Mouse (Mus musculus): Measurements from ENCODE around the gene Slc27a3. TPM values are rescaled to one million over a fixed set of nuclear protein-coding genes. Genes with fewer than 3 reads are reported as not detected.
"Not testable (repeated sequence)": the region's sequence is repeated elsewhere in the genome, so short reads cannot be mapped to it uniquely, and the experiment has no call there.

The Slc27a3 gene
- total and polyA plus RNA-seq, 3 experiments, result 66.9 to 384 (median 196) TPM

DNA sequence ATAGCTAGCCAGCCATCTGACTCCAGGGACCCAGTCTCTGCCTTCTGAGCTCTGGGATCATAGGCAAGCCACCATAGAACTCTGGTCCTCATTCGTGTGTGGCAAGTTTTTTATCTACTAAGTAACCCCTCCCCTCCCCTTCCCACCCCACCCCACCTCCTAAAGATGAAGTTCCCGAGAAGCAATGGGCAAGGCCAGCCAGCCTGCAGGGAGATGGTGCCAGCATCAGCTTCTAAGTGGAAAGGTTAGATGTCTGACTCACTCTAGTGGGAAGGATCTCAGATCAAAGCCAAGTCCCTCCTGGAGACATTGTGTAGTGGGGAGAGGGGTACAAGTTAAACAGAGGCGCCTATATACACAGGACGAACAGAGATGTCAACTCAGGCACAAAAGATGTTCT lies 1.3 kb upstream of the Slc27a3 start:
- peak; percentile 77 for DNase-seq

DNA sequence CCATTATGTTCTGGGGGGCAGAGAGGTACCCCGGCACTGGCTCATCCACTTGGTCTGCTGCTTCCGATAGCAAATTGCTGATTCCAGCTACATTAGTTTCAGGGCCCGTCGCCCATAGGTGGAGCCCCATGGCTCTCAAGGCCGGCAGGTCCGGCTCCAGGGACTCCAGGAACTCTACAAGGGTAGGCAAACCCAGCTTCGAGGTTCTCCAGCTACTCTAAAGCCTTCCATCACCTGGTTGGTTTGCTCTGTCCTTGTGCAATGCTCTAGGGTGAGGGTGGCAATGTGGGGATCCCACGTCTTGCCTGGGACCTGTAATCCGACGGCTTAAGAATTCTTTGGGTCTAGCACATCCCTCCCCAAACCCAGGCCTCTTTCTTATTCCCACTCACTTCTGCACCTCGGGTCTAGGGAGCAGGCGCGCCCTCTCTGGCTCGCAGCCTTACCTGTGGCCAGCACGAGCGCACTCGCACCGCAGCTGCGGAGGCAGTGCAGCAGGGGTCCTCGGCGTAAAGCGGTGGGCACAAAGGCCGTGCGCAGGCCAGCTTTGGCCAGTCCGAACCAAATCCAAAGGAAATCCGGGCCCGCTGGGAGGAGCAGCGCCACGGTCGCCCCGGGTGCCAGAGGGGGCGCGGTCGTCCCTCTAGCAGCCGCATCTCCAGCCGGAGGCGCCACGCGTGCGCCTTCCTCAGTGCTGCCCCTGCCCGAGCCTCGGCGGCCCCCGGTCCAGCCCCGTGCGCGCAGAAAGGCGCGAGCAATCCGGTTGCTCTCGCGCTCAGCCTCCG lies 820 bp downstream of the Slc27a3 start:
- peak; percentile 81 for DNase-seq

DNA sequence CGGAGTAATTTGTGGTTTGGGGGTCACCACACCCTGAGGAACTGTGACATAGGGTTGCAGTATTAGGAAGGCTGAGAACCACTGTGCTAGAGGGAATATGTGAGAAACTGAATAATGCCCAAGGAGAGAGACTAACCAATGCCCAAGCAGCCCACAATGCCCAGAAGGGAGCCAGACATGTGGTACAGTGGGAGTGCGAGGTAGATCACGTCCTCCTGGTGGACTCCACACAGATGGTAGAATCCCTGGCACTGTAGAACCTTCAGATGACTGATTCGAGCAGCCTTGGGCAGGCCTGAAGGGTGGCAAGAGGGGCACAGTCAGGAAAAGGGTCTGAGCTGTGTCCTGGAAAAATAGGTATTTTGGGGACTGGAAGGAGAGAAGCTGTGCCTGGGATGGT lies 1.5 kb downstream of the Slc27a3 start:
- peak; percentile 55 for DNase-seq

DNA sequence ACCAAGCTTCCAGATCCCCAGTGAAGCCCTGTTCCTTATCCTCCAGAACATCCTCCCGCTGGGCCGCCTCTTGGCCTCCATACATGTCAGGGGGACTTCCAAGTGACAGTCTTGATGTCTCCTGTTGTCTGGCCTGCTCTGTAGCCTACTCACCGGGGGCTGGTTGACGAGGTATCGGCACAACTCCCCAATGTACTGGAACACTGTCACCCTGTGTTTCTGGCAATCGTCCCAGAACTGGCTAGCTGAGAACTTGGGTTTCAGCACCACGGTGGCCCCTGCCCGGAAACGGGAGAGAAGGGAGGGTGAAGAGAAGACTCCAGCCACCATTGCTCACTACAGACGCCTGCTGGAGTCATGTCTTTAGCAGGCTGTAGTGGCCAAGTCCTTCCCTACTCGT lies 2.3 kb downstream of the Slc27a3 start:
- DNase-seq, result peak; percentile 80

DNA sequence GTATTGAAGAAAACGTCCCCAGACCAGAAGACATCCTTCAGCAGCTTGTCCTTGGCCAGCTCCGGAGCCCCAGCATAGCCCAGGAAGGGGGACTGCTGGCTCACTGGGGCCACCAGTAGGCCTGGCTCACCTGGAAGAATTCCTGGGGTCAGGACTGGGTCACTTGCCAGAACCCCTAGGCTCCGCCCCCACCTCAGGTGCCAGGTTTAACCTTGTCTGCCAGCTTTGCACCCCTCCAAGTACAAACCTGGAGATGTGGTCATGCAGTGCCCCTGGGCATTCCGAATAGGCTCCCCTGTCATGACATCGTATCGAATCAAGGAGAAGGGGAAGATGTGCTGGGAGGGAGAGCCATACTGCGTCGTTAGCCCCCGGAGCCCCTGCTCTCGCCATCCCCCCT lies 2.9 kb downstream of the Slc27a3 start:
- DNase-seq, result no peak

DNA sequence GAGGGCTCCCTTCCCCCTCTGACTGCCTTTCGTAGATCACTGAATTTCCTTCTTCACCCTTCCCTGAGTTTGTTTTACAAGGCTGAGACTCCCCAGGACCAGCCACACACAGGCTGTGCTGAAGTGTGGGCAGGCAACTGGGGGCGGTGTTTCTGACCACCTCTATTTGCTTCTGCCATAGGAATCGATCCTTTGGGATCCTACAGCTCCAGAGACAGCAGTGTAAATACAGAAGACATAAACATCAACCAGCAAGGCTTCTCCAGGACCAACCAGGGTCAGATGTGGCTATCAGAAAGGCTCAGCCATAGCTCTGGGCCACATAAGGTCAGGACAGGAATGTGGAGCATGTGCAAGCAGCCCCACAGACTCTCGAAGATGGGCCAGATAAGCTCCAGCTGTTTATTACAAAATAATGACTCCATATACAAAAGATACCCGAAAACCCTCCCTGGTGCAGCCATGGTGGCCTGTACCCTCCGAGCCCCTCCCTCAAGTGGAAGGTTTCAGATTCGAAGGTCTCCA lies 4.8 kb downstream of the Slc27a3 start:
- DNase-seq, result no peak

DNA sequence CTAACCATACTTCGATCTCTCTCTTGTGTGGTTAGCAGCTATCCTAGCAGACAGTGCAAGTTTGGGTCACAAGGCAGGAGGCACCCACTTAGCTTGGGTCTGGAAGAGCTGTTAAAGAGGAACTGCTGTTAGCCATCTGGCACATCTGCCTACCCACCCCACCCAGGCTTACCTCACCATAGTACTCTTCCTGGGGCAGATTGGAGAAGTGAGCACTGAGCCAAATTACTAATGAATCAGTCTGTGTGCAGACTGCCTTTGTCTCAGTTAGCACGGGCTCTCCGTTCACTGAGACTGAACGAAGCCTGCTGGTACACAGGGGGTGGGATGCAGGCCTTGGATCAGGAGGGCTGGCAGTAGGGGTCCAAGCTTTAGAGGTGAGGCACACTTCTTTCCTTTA lies 6.0 kb downstream of the Slc27a3 start:
- peak; percentile 46 for DNase-seq

DNA sequence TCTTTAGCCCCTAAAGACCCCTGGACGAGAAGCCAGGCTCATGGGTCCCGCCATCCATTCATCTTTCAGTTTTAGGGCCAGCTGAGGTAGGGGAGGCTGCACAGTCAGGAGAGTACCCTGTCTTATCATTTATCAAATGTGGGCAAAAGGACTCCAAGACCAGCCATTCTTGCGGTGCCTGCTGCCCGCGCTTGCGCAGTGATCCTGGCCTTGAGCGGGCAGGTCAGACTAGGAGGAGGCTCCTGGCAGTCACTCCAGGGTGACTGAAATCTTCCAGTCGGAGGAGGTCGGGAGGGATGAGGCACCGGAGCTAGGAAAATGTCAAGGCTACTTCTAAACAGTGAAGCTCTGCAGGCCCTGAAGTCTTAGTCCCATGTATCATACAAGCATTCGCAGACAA lies 8.0 kb downstream of the Slc27a3 start:
- DNase-seq, result peak; percentile 92

DNA sequence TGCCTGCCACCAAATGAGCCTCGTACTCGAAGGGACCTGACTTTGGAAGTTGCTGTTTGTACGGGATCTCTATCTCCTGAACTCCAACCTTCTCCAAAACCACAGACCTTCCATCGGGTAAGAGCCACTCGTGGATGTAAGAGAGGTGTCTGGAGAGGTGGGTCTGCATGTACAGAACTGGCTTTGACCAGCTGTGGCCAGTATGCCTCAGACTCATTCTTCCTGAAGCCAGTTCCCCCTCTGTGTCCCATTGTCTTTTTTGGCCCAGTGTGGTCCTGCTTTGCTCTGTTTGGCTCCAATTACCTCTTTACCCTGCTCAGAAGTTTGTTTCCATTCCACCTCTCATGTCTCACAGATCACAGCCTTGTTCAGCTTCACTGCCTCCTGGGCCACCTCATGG lies 11.2 kb downstream of the Slc27a3 start:
- no peak for DNase-seq

DNA sequence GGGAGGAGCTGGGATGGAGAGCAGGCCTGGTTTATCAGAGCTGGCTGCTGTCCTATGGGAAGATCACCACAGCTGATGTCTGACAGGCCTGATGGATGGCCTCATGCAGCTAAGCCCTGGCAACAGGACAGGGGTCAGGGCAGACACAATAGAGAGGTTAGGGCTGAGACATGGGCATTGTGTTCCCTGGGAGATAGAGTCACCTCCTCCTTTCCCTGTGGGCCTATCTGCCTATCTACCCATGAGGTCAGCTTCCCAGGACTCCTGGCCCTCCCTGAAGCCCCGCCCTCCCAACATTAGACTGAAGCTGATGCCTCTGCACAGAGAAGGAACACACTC lies 13.5 kb downstream of the Slc27a3 start:
- peak; percentile 61 for DNase-seq

DNA sequence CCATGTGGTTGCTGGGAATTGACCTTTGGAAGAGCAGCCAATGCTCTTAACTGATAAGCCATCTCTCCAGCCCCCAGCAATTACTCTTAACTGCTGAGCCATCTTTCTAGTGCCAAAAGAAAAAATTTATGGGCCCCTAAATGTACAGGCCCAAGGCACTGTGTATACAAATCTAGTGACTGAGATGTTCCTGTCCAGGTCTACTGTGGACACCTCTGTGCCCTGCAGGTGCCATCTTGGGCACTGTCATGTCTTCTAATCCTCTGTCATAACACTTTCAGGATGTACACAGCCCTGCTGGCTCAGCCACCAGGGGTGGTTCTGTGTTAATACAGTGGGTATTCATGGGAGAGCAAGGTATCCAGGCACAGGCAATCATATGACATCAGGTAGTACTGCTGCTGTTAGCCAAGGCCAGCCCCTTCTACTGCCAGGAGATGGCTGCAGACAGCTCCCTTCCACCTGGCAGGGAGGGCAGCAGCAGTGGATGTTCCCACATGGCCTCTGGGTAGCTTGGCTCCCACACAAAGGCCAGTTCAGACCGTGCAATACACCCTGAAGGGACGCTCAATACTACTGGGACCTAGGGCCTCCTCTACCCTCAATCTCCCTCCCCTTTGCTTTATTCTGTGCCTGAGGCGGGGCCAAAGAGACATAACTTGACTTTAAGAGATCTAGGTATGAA lies 14.0 kb downstream of the Slc27a3 start:
- no peak for DNase-seq

DNA sequence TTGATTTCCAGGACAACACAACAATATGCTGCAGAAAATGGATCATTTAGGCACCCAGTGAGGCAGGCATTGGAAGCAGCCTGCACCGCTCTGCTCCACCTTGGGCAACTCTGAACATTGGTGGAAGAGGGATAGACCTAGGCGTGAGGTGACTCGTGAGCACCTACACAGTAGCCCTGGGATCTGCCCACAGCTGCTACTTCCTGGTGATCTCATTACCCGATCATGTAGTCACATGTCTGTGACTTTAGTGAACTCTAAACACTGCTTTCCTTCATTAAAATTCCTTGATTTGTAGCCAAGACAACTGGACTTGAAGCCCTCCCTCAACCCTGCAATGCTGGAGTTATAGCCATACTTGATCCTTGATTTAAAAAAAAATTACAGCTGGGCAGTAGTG lies 15.4 kb downstream of the Slc27a3 start:
- DNase-seq, result peak; percentile 25

DNA sequence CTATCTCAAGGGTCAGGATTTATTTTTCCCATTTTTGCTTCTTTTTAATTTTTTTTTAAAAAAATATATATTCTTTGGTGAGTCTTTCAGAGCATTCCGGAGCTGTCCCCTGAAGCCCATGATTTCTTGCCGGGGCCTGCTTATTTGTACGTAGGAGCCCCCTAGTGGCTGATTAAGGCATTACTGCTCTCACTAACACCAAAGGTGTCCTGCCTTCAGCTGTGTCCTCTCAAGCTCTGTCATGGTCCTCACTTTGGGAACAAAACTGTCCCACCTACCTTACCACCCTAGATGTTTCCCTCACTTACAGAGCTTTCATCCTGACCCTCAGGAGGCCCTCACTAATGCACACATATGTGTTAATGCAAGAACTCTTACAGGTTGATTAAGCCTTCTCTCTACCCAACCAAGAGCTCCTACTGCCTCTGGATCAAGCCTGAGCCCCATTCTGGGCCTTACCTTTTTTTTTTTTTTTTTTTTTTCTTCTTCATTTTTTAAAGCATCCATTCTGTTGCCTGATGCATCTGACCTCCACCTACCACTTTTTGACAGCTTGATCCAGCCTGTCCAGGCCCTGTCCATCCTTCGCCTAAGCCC lies 16.2 kb downstream of the Slc27a3 start:
- DNase-seq, result peak; percentile 82

DNA sequence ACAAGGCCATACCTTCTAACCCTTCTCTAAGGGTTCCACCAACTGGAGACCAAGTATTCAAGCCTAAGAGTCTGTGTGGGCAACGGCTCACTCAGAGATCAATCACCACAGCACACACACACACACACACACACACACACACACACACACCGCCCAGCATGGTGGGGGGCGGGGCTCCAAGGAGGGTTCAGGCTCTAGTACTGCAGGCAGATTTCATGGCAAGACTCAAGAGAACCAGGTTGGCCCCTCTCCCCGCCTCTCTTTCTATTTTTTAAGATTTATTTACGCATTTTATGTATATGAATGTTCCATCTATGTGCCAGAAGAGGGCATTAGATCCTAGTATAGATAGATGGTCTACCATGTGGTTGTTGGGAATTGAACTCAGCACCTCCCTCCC lies 16.9 kb downstream of the Slc27a3 start:
- no peak for DNase-seq

DNA sequence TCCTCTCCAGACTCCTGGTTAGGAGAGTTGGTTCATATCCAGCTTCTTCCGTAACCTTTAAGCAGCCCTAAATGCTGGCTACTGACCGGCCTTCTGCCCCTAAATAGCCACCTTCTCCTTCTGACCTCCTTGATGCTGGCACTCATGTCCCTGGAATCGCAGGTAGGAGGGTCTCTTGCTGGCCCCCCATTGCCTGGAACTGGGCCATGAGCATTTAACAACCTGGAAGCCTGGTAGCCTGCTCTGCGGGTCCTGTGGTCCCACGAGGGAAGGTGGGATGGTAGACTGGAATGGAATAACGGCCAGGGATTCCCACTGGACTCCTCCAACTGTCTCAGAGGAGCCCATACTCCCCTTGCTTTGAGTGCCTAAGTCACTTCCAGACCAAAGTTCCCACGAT lies 17.9 kb downstream of the Slc27a3 start:
- DNase-seq, result no peak

DNA sequence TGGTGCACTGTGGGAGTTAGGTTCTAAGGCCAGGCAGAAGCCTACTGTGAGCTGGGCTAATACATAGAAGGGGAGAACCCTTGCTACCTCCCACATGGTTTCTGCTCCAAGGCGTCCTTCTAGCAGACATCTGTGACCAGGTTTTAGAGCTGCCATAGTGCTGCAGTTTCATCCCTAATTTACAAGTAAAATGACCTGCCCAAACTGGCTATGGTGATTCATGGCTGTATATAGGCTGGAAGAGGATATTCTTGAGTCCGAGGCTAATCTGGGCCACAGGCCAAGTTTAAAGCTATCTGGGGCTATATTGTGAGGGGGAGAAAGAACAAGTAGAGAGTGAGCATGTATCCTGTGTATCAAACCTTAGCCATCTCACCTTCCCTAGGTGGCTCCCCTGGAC lies 20.7 kb downstream of the Slc27a3 start:
- DNase-seq, result no peak

DNA sequence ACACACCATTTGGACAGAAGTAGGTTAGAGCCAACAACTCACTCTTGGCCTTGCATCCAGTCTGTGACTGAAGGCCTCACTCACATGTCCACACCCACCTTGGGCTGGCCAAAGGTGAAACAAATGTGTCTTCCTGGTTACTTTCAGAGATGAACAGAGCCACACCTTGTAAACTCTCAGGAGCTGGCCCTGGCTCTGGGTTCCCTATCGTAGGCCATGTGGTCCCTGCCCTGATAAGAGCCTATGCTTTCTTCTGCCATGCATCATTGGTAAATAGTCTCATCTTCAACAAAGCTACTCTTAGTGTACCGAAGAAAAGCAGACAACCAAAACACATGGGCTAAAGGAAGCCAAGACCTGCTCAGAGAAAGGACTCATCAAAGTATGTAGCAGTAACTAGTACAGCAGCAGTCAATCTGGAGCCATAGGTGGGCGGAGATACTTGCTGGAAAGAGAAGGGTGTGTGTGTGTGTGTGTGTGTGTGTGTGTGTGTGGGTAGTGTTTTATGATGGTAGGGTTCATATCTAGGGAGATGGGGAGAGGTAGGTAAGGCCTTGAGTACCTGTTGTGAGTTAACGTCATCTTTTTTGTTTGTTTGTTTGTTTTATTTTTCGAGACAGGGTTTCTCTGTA lies 22.6 kb downstream of the Slc27a3 start:
- no peak for DNase-seq

DNA sequence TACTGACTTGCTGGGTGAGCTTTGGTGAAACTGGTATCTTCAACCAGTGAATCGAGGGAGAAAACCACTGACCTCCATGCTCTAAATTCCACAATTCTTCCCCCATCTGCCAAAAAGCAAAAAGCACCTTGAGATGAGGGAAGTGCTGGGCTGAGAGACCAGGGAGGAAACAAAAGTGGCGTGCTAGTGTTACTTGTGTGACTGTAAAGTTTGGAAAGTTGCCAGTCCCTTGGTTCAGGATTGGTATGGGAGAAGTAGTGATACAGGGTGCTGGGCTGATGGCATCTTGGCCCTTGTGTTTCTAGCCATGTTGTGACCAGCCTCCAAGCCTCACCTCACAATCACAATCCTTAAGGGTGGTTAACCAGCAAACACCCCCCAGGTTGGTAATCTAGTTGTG lies 27.4 kb downstream of the Slc27a3 start:
- no peak for DNase-seq

DNA sequence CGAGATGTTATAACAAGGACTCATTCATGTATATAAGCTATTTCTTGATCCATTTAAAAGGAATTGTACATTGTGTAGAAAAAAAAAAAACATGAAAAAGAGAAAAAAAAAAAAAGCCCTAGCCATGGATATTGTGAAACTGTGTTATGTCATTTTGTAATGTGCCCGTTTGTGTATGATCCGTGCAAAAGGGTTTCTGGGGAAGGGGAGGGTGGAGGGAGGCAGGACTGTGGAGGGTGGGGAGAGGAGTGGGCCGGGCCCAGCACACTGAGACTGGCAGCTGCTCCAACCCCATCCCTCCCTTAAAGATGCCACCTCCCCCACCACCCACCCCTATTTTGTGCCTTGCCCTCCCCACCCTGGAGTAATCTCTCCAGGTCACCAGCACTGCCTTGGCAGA lies 28.3 kb downstream of the Slc27a3 start:
- no peak for DNase-seq

DNA sequence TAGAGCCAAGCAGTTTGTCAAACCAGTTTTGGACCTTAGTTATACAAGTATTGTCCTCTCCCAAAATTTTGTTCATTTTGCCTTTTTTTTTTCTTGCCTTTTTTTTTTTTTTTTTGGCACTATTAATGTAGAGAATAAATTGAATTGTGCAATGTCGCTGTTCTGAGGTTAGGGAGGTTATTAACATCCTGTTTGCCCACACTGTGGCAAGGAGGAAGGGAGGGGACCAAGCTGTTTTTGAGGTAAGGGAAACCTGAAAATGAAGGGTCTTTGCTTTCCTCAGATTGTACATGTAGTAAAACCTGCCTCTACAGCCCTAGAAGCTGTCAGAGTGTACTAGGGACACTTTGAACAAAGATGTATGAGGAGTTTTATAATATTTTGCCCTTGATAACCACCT lies 30.5 kb downstream of the Slc27a3 start:
- no peak for DNase-seq

DNA sequence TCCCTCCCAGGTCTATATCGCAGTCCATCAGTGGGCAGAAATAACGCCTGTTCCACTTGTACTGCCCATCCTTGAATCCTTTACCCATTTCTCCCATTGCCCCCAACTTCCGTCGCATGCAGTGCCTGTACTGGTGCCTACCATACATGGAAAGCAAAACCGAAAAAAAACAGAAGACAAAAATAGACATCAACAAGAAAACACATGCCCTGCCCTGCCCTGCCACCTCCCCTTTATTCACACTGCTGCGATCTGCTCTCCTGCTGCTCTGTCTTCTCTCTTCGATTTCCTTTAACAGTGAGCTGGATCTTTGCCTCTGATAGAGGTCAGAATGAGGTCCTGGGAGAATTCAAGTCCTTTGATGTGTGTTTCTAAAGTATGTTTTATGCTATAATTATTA lies 31.8 kb downstream of the Slc27a3 start:
- DNase-seq, result no peak

DNA sequence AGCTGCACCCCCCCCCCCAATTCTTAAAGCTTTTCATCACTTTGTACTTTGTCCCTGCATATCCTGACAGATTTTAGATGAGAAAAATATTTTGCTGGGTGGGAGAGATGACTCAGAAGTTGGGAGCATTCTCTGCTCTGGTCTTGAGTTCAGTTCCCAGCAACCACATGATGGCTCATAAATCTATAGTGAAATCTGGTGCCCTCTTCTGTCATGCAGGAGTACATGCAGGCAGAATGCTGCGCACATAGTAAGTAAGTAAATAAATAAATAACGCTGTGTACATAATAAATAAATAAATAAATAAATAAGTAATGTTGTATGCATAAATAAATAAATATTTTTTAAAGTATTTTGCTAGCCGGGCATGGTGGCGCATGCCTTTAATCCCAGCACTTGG lies 41.9 kb downstream of the Slc27a3 start:
- DNase-seq, result no peak

DNA sequence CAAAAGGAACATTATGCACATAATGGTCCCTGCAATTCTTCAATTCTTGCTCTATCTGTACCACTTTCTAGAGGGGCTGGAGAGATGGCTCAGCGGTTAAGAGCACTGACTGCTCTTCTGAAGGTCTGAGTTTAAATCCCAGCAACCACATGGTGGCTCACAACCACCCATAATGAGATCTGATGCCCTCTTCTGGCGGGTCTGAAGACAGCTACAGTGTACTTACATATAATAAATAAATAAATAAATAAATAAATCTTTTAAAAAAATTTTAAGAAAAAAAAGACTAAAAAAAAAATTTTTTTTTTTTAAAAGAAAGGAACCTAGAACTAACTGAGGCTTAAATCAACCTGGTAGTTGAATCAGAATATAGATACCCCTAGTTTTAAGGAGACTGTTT lies 46.9 kb downstream of the Slc27a3 start:
- not testable (repeated sequence) for DNase-seq

Measured in adrenal gland, adult 2 months (tissue).